In the genomic region with DNA sequence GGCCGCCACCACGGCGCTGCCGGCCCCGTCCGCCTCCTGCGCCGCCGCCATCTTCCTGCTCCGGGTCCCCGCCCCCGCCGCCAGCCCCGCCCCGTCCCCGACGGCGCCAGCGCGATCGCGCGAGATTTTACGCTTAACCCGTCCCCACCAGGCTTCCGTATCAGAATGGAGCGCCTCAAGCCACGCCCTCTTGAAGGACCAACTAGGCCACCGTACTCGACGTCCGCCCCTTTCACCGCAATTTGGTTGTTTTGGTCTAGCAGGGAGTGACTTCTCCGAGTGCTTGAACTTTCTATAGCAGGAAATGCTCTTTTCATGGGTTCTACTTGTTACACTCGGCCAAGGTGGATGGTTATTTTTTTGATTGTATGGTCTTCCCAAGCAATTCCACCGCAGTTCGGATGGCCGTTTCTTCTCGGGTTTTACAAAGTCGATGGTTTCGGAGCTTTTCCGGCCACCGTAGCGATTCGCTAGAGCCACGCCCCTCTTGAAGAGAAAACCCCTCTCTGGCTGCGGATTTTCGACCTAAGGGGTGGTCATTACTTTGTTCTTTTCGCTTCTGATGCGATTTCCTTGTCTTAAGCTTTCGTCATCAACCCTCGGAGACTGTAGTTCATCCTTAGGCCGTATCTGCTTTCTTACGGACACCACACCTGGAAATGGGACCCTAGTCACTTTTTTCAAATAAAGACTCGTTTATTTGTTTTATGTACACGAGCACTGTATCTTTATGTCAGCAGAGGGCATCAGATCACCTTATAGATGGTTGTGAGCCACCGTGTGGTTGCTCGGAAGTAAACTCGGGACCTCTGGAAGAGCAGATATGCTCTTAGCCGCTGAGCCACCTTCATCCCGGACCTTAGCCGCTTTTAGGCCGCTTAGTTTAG, we compare ENCODE assay signal across 8 mouse cellular contexts. TPM values are rescaled to one million over a fixed set of nuclear protein-coding genes. Genes with fewer than 3 reads are reported as not detected.
A peak's percentile ranks its signal among the peaks of the same experiment; 100 is the strongest.
DNase-seq lines count a peak whose midpoint lies in the region; ATAC-seq lines count a peak whose summit lies in the region.

A gene (minus strand): TSS at position 79 of the 887 bp plus-strand sequence.

- peaks cover 12% of the 10 kb centered on the region for H3K4me1 ChIP-seq in forebrain, embryonic 14.5 days (ENCODE audit: control insufficient read depth, insufficient read depth, low read length)
- H3K4me1 ChIP-seq in neural tube, embryonic 15.5 days, result peaks cover 47% of the 10 kb centered on the region

- H3K36me3 ChIP-seq in forebrain, embryonic 14.5 days (ENCODE audit: control insufficient read depth, insufficient read depth, low read length), result peaks cover 15% of the 10 kb centered on the region
- peaks cover 4% of the 10 kb centered on the region; the same call in 1 of the 2 replicates for H3K36me3 ChIP-seq in neural tube, embryonic 15.5 days

- under 1% methylated on average over 62 of the region's 63 CpGs for WGBS in forebrain, embryonic 14.5 days
- WGBS in neural tube, embryonic 15.5 days, result 0% methylated on average over 63 of the region's 63 CpGs

- intact Hi-C loops in heart, postnatal 14 days (cut with DNase I), result loop anchor here (5.0 kb wide), 1 partner anchor 117 kb away; no protein-coding TSS in a partner anchor

- peak within 1 kb of the TSS; percentile 92 for H3K4me2 ChIP-seq in forebrain, embryonic 14.5 days (ENCODE audit: low read length)
- peak within 1 kb of the TSS; percentile 88 for H3K4me2 ChIP-seq in neural tube, embryonic 15.5 days

- H3K27me3 ChIP-seq in forebrain, embryonic 14.5 days (replicated peaks; ENCODE audit: control insufficient read depth, insufficient read depth, low read length), result no peaks in the 10 kb centered on the region
- no peaks in the 10 kb centered on the region for H3K27me3 ChIP-seq in neural tube, embryonic 15.5 days (replicated peaks)

- peak within 1 kb of the TSS; percentile 100 for H3K4me3 ChIP-seq in forebrain, embryonic 14.5 days (ENCODE audit: low read depth, low read length)
- peak within 1 kb of the TSS; percentile 100 for H3K4me3 ChIP-seq in neural tube, embryonic 15.5 days (replicated peaks)

- peak; percentile 98 for DNase-seq in ES-CJ7 (ENCODE audit: low read depth, low spot score)
- DNase-seq in cerebellum, adult 11 months, result peak; percentile 96
- peak; percentile 99 for DNase-seq in forebrain, embryonic 14.5 days (ENCODE audit: low spot score)
- peak; percentile 96 to 97 for DNase-seq in heart, postnatal 14 days
- peak; percentile 97 for DNase-seq in layer of hippocampus, adult 11-12 months (ENCODE audit: low spot score)
- peak; percentile 97 to 98 for DNase-seq in lung, adult 18-20 months
- peak; percentile 97 for DNase-seq in testis, postnatal 14 days (ENCODE audit: low spot score)

- peak within 1 kb of the TSS; percentile 84 for H3K27ac ChIP-seq in forebrain, embryonic 14.5 days (ENCODE audit: low read depth, low read length)
- peak within 1 kb of the TSS; percentile 94 for H3K27ac ChIP-seq in neural tube, embryonic 15.5 days (replicated peaks)

- no peaks in the 10 kb centered on the region for H3K9me3 ChIP-seq in forebrain, embryonic 14.5 days (replicated peaks; ENCODE audit: control insufficient read depth, low read length)
- no peaks in the 10 kb centered on the region for H3K9me3 ChIP-seq in neural tube, embryonic 15.5 days (replicated peaks)

- H3K9ac ChIP-seq in forebrain, embryonic 14.5 days (ENCODE audit: low read length), result peak within 1 kb of the TSS; percentile 98
- peak within 1 kb of the TSS; percentile 99 for H3K9ac ChIP-seq in neural tube, embryonic 15.5 days (replicated peaks)

- peak; percentile 90 for ATAC-seq in forebrain, embryonic 14.5 days
- peak; percentile 88 for ATAC-seq in neural tube, embryonic 15.5 days (ENCODE audit: low FRiP score)

RNA-seq across cellular contexts. Expression of the gene that starts here (rescaled TPM):
- 86.4 and 94.9 TPM in 2 replicates for polyA plus RNA-seq in forebrain, embryonic 14.5 days (2014; fragmentation: Nextera tagmentation; extraction: Ambion mirVana)
- total RNA-seq in heart, postnatal 14 days (2021), result 10 to 100 TPM; 80.2 to 82.8 TPM
- 128 and 140 TPM in 2 replicates for polyA plus RNA-seq in neural tube, embryonic 15.5 days (2015; fragmentation: Nextera tagmentation; extraction: Ambion mirVana)

Comparison
In these comparisons a context has a peak if more than half of its experiments do, and no peak if none do; other contexts are left out.
1. Peak in every context shown above with its lines: DNase-seq, ATAC-seq, H3K4me3 ChIP-seq and H3K27ac ChIP-seq.